Mouse (Mus musculus) neural tube, embryonic 12.5 days (tissue): Measurements from ENCODE around the gene Bmf. TPM values are rescaled to one million over a fixed set of nuclear protein-coding genes. Genes with fewer than 3 reads are reported as not detected.
A peak's percentile ranks its signal among the peaks of the same experiment; 100 is the strongest.

ENCODE experiments used
- ATAC-seq: fragments of 200-750 bp; cut with Nextera tagmentation; 2 replicates; pipeline ENCODE4 v1.8.0; 2017; ENCODE audit warnings: low read depth, mild to moderate bottlenecking, moderate TSS enrichment, moderate library complexity; ENCODE audit not compliant: low FRiP score
- H3K27ac ChIP-seq: fragments of 300-500 bp; sonication (generic); 2 replicates; pipeline ENCODE4 v1.5.1; 2016
- H3K27me3 ChIP-seq: fragments of 300-500 bp; sonication (generic); replicated peaks from 2 replicates; pipeline ENCODE4 v1.6.1; 2016; ENCODE audit warnings: mild to moderate bottlenecking
- H3K36me3 ChIP-seq: fragments of 300-500 bp; sonication (generic); 2 replicates; pipeline ENCODE4 v1.6.1; 2016; ENCODE audit warnings: mild to moderate bottlenecking
- H3K4me1 ChIP-seq: fragments of 300-500 bp; sonication (generic); 2 replicates; pipeline ENCODE4 v1.6.1; 2016
- H3K4me2 ChIP-seq: fragments of 300-500 bp; sonication (generic); replicated peaks from 2 replicates; pipeline ENCODE4 v1.6.1; 2016; ENCODE audit warnings: mild to moderate bottlenecking
- H3K4me3 ChIP-seq: fragments of 300-500 bp; sonication (generic); 2 replicates; pipeline ENCODE4 v1.5.1; 2016
- H3K9ac ChIP-seq: fragments of 300-500 bp; sonication (generic); 2 replicates; pipeline ENCODE4 v1.6.1; 2016; ENCODE audit warnings: mild to moderate bottlenecking
- H3K9me3 ChIP-seq: fragments of 300-500 bp; sonication (generic); 2 replicates; pipeline ENCODE4 v1.6.1; 2016; ENCODE audit warnings: mild to moderate bottlenecking
- WGBS: fragments of 180-500 bp; shearing (Covaris S2); methylation state at CpG from one replicate; pipeline ENCODE4 v1.1.7; 2016; 5-methylcytosine and 5-hydroxymethylcytosine counted together
- polyA plus RNA-seq: library from polyadenylated mRNA; unstranded; fragments of >200 nt; fragmentation: Nextera tagmentation; extraction: Ambion mirVana; gene quantifications from 2 replicates; pipeline ENCODE4 v1.2.1, GENCODE M21; 2016

The Bmf gene
- polyA plus RNA-seq, 1 experiment from 2014 or later = 7.5 TPM

DNA sequence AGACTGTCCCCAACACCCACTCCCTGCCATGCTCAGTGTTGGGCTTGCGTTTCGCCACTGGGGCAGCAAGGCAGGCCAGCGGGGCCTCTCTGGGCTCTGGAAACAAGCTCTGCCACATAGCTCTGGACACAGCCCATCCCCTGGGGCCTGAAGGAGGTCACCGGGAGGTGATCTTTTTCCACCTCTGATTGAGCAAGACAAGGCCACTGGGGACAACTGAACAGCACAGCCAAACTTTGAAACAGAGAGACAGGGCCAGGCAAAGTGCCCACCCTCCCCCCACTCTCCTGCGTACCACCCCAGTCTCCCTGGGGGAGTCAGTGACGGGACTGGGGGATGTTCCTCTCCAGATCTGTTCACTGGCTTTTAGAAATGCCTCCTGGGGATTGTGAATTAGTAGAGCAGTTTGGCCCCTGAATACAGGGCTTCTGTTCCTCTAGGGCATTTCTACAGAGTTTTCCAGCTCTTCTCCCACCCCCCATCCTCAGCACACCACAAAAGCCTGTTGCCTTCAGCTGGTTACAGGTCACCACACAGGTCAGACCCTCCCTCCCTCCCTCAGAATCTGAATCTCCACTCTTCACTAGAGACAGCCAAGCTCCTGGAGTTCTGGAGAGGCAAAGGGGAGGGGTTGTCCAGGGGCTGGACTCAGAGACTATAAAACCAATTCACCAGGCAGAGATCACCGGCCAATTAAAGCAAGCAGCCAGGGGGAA is 19.9 kb downstream of the Bmf start:
- H3K9me3 ChIP-seq = no peaks in the 10 kb centered on the region
- no peak for ATAC-seq
- 4% methylated on average over 7 of the region's 7 CpGs for WGBS
- peak overlapping the region; percentile 20; the same call in 1 of the 2 replicates for H3K4me2 ChIP-seq
- H3K9ac ChIP-seq = no peak overlapping the region
- H3K4me3 ChIP-seq = no peak overlapping the region
- no peaks in the 10 kb centered on the region for H3K36me3 ChIP-seq
- 0 out of 2 replicates have a peak overlapping the region, but pooled peaks have one; percentile 0 for H3K27ac ChIP-seq
- H3K4me1 ChIP-seq = peaks cover 54% of the 10 kb centered on the region
- H3K27me3 ChIP-seq = no peaks in the 10 kb centered on the region

DNA sequence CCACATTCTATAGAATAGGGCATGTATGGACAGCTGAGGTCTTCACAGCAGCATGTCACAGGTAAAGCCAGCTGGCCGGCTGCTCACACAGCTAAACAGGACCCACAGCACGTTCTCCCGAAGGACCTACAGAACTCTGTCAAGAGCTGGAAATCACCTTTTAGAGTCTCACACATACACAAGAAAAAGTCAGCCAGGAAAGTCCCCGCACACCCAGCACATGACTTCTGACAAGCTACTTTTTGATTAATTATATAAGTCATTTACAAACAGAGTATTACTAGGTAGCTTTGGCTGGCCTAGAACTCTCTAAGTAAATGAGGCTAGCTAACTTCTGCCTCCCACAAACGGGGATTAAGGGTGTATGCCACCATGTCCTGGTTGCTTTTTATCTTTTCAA is 22.9 kb downstream of the Bmf start:
- H3K4me2 ChIP-seq = no peak overlapping the region
- no peak for ATAC-seq
- no peak overlapping the region for H3K4me3 ChIP-seq
- peaks cover 31% of the 10 kb centered on the region for H3K4me1 ChIP-seq
- no peak overlapping the region for H3K9ac ChIP-seq
- 87% methylated on average over 5 of the region's 5 CpGs for WGBS
- H3K36me3 ChIP-seq = no peaks in the 10 kb centered on the region
- H3K27ac ChIP-seq = no peak overlapping the region
- H3K27me3 ChIP-seq = no peaks in the 10 kb centered on the region
- no peaks in the 10 kb centered on the region for H3K9me3 ChIP-seq

DNA sequence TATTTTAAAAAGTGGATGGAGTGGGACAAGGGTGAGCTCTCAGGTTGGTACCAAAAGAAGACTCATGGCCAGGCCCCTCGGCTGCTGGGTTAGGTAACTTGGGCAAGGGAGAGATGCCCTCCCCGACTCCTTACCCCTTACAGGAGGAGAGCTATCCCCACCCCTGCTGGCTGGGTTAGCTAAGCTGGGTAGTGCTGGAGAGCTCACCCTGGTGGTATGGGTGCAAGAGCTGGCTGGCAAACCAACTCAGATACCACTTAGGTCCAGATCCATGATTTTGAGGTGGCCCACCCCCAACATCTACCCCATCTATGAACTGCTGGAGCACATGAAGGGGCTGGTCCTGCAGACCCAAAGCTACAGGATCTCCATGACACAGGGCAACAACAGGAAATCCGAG is 24.7 kb downstream of the Bmf start:
- ATAC-seq = no peak
- Histone ChIP-seq H3K4me1 (peaks cover 23% of the 10 kb centered on the region), H3K9me3 (no peaks in the 10 kb centered on the region), H3K36me3 (no peaks in the 10 kb centered on the region), H3K27me3 (no peaks in the 10 kb centered on the region), H3K27ac (no peak overlapping the region), H3K4me3 (no peak overlapping the region), H3K4me2 (no peak overlapping the region), H3K9ac (no peak overlapping the region)
- 88% methylated on average over 3 of the region's 3 CpGs for WGBS

DNA sequence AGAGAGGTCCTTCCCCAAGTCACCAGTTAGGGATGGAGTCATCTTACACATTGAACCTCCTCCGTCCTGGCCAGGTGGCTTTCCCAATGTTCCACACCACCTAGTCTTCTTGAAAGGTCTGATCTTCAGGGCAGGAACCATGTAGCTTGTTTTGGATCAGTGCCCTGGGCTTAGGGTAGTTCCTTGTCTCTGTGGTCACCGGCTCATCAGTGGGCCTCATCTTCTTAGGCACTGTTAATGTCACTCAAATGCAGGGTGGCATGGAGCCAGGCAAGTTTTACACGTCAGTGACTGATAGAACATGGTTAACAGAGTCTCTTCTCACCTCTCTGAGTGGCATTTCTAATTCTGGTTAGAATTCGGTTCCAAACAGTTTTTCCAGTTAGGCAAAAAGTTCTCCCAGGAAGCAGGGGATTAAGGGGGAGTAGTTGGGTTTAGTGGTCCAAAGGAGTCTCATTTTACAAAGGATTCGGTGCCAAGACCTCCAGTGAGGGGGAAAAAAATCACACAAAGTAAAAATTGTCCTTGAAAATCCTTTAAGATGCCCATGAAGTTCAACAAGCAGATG is 26.2 kb downstream of the Bmf start:
- no peak overlapping the region for H3K9ac ChIP-seq
- H3K36me3 ChIP-seq = no peaks in the 10 kb centered on the region
- H3K4me3 ChIP-seq = no peak overlapping the region
- no peaks in the 10 kb centered on the region for H3K27me3 ChIP-seq
- no peak for ATAC-seq
- no peak overlapping the region for H3K27ac ChIP-seq
- H3K4me2 ChIP-seq = no peak overlapping the region
- H3K4me1 ChIP-seq = peaks cover 24% of the 10 kb centered on the region
- no peaks in the 10 kb centered on the region for H3K9me3 ChIP-seq
- WGBS = 77% methylated on average over 5 of the region's 5 CpGs

DNA sequence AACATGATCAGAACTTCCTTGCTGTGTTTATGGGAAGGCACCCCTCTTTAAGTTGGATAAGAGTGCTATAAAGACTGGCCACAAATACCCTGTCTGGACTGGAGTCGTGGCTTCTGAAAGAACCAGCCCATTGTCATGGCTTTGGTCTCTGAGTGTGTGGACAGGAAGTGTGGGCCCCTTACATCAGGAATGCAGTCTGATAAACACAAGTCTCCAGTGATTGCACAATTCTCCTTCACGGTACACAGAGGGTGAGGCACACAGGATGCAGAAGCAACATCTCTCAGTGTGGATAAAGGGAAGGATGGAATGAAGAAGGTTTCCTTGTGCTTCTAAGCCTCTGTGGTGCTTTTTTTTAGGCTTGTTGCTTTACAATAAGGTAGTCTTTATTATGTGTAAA is 27.2 kb downstream of the Bmf start:
- 32% methylated on average over 2 of the region's 2 CpGs for WGBS
- Histone ChIP-seq H3K4me2 (no peak overlapping the region), H3K27ac (no peak overlapping the region), H3K4me1 (peaks cover 24% of the 10 kb centered on the region), H3K4me3 (no peak overlapping the region), H3K36me3 (no peaks in the 10 kb centered on the region), H3K9me3 (no peaks in the 10 kb centered on the region), H3K9ac (no peak overlapping the region), H3K27me3 (no peaks in the 10 kb centered on the region)
- no peak for ATAC-seq

DNA sequence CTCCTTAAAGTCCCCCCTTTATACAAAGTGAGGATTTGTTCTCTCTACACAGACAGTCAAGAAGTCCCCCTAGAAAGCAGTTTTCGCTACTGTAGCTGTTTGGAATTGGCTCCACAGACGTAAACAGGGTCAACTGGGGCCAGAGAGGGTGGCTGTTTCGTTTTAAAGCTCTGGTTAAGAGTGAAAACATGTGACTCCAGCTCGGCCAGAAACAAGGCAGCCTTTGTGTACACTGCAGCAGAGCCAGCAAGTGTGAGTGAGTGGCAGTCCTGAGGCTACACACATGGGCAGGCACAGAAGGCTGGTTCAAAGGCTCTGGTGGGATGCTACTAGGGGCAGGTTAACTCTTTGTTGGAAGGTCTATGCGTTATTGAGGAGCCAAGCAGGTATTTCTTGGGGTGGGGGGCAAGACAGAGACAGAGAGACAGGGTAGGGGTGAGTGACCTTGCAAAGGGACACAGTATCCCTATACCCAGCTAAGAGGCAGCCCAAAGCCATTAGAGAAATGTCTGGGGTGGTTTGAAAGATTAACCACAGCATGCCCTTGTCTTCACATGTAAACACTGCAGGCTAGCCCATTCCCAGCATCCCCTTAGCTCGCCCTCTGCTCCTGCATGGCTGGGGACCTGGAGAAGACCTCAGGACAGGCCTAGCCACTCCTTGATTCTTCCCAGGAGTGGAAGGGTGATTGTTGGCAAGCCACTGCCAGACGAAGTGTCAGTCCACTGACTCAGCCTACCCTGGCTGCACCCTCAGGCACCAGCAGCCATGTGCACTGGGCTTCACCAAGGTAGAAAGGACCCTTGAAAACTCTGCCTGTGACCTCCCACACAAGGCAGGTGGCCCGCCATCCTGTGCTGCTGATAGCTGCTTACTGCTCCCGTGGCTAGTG is 29.2 kb downstream of the Bmf start:
- 40% methylated on average over 9 of the region's 9 CpGs for WGBS
- H3K27ac ChIP-seq = peak overlapping the region; percentile 23; the same call in 1 of the 2 replicates

DNA sequence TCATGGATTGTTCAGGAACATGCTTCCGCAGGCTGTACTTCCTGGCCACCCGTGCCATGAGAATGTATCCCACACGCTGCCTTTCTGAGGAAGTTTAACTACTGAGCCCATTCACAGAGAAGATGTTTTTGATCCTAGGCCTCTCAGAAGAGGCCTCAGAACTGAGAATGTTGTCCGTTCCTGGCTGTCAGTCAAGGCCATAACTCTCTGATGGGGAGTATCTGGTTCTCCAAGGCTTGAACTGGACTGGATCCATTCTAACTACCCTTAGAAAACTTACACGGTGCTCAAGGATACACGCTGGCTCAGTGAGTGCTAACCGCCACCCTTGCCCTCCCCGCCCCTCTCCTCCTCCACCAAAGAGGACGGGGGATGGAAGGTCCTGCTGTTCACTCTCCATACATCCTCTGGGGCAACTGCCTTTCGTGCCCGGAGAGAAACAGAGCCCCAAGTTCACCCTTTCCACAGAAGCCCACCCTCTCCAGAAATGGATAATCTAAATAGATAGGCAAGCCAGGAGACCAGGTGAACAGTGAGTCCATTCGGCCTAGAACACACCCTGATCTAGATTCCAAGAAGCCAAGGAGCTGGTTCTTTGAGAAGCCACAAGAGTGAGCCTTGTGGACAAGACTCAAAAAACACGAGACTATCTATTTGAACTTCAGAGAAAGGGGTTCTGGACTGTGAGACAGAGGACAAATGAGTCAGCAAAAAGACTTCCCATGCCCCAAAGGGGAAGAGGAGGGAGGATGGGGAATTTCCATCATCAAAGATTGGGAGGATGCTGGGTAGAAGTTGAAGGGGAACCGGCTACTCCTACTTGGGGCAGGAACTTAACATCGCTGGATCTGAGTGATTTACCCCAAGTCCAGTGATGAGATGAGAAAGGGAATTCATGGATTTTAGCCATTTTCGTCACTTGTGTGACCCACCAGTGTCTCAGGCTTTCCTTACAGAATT is 36.8 kb downstream of the Bmf start:
- Histone ChIP-seq H3K36me3 (no peaks in the 10 kb centered on the region), H3K4me3 (no peak overlapping the region), H3K4me2 (no peak overlapping the region), H3K27me3 (0 out of 2 replicates have a peak, but pooled peaks cover 5% of the 10 kb centered on the region), H3K9ac (no peak overlapping the region), H3K4me1 (peaks cover 16% of the 10 kb centered on the region), H3K9me3 (no peaks in the 10 kb centered on the region), H3K27ac (no peak overlapping the region)
- no peak for ATAC-seq
- WGBS = 76% methylated on average over 16 of the region's 16 CpGs

More for the DNA sequence above, 29.2 kb downstream of the Bmf start:
- no peak overlapping the region for H3K4me3 ChIP-seq
- peak; percentile 94 for ATAC-seq
- no peaks in the 10 kb centered on the region for H3K36me3 ChIP-seq
- no peaks in the 10 kb centered on the region for H3K9me3 ChIP-seq
- no peaks in the 10 kb centered on the region for H3K27me3 ChIP-seq
- H3K4me2 ChIP-seq = no peak overlapping the region
- H3K4me1 ChIP-seq = peaks cover 24% of the 10 kb centered on the region
- no peak overlapping the region for H3K9ac ChIP-seq

DNA sequence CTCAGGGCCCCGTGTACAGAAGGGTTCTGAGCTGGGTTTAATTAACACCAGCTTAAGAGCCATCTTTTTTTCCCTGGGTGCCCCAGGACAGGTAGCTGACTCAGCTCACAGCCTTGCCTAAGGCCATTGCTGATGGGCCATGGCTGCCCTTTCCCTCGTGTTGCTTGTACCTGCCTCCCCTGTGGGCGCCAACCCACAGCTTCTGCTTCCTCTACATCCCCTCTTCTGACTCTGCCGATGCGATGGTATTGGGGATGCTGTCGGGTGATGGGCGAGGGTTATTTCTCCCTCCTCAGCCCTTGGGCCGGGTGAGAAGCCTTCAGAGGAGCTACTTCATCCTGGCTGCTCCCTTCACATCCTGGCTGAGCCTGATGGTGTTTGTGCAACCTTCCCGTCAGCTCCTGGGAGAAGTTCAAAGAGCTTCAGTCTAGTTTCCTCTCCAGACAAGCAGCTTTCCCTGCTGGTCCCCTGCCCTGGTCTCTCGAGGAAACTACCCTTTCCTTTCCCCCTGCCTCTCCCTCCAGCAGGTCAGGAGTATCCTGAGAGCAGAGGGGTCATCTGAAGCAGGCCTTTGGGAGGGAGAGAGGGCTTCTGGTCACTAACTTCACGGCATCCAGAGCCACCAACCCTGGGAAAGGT is 37.6 kb downstream of the Bmf start:
- no peak overlapping the region for H3K27ac ChIP-seq
- no peaks in the 10 kb centered on the region for H3K36me3 ChIP-seq
- 0 out of 2 replicates have a peak, but pooled peaks cover 5% of the 10 kb centered on the region for H3K27me3 ChIP-seq
- H3K4me1 ChIP-seq = peaks cover 16% of the 10 kb centered on the region
- no peak overlapping the region for H3K4me2 ChIP-seq
- no peaks in the 10 kb centered on the region for H3K9me3 ChIP-seq
- WGBS = 60% methylated on average over 11 of the region's 11 CpGs
- H3K9ac ChIP-seq = no peak overlapping the region
- no peak for ATAC-seq
- no peak overlapping the region for H3K4me3 ChIP-seq

DNA sequence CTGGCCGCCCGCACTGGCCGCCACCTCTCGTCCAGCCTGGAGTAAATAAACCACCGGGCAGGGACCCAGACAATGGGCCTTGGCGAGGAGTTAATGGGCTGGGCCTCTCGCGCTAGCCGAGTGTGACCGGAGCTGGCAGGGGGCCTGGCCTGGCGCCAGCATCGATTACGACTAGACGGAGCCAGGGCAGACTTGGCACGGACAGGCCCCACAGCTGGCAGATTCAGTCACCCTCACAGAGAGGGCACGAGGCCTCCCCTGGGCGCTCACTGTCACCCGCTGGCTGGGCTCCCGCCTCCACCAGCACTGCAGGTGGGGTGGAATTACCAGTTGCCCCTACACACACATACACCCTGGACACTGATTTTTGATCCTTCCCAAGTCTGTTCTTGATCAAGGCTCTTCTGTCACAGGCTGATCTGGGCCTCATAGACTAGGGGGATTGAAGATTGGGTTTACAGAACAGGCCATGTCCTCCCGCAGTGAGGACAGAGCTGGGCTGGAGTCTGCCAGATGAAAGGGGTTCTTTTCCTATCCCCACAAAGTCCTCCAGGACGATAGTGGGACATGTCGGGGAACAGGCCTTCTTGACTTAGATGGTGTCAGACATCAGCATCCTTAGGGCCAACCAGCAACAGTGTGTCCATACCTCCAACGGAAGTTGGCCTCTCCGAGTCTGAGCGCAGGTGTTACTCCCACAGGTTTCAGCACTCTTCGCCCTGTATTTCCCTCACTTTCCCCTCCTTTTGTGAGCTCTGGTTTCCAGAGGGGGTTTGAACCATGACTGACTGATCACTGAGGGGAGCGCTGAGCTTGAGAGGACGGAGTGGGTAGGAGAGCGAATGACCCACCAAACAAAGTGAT is 38.8 kb downstream of the Bmf start:
- no peaks in the 10 kb centered on the region for H3K9me3 ChIP-seq
- H3K9ac ChIP-seq = 0 out of 2 replicates have a peak overlapping the region, but pooled peaks have one; percentile 14
- H3K27me3 ChIP-seq = 0 out of 2 replicates have a peak, but pooled peaks cover 5% of the 10 kb centered on the region
- WGBS = 33% methylated on average over 29 of the region's 29 CpGs
- peak overlapping the region; percentile 42 for H3K4me2 ChIP-seq
- no peaks in the 10 kb centered on the region for H3K36me3 ChIP-seq
- no peak overlapping the region for H3K4me3 ChIP-seq
- ATAC-seq = peak; percentile 92
- peak overlapping the region; percentile 21; the same call in 1 of the 2 replicates for H3K27ac ChIP-seq
- H3K4me1 ChIP-seq = peaks cover 16% of the 10 kb centered on the region

DNA sequence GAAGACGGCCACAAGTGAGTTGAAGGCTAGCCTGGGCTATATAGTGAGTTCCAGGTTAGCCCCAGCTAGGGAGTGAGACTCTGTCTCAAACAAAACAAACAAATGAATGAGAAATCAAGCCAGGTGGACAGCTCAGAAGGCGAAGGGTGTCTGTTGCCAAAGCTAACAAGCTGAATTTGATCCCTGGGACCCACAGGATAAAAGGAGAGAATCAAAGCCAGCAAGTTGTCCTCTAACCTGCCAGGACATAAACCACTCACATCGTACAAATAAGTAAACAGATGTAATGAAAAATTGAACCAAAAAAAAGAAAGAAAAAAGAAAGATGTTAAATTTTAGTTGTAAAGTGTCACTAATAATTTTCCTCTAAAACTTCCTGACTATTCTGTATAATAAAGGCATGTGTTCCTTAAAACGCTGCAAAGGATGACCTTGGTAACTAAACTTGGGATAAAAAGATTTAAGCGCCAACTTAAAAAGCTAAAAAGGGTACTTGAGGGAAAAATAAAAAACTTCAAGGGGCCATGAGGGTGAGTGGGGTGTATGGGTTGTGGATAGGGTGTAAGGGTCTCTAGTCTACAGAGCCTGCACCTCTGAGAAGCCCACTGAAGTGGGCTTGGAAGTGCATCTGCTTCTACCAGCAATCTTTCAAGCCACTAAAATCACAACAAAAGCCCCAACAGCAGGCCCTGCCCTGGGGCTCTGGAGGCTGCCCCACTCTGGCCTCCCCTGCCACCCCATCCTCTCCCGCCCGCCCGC is 39.6 kb downstream of the Bmf start:
- Histone ChIP-seq H3K9ac (0 out of 2 replicates have a peak overlapping the region, but pooled peaks have one; percentile 14), H3K4me3 (no peak overlapping the region), H3K36me3 (no peaks in the 10 kb centered on the region), H3K27me3 (0 out of 2 replicates have a peak, but pooled peaks cover 5% of the 10 kb centered on the region), H3K4me1 (peaks cover 16% of the 10 kb centered on the region), H3K9me3 (no peaks in the 10 kb centered on the region), H3K4me2 (peak overlapping the region; percentile 42), H3K27ac (peak overlapping the region; percentile 21; the same call in 1 of the 2 replicates)
- no peak for ATAC-seq
- WGBS = 44% methylated on average over 8 of the region's 8 CpGs
